Mouse (Mus musculus): Measurements from ENCODE around the gene Kiss1r.
A peak's percentile ranks its signal among the peaks of the same experiment; 100 is the strongest.
"Not testable (repeated sequence)": the region's sequence is repeated elsewhere in the genome, so short reads cannot be mapped to it uniquely, and the experiment has no call there.

Kiss1r gene

GRCm38 (mm10) chr10:79940749-79941148 lies 24.0 kb downstream of the Kiss1r start:
- no peak for DNase-seq (ENCODE audit: inconsistent ontology term)

DNA sequence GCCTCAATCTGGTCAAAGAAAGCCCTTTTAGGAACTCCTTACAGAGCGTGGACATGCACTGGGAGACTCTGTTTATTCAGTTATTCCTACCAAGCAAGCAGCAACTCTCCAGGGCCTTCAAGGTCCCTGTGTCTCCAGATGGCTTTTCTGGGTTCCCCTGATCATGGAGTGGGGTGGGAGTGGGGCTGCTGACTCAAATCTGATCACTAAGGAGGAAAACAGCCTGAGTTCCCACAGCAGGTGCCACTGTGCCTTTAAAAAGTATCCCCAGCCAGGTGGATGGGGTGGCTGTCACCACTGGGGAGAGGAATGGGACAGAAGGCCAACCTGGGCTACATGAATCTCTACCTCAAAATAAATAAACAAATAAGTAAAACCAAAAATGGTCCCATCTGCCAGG lies 26.2 kb downstream of the Kiss1r start:
- no peak for DNase-seq (ENCODE audit: inconsistent ontology term)

DNA sequence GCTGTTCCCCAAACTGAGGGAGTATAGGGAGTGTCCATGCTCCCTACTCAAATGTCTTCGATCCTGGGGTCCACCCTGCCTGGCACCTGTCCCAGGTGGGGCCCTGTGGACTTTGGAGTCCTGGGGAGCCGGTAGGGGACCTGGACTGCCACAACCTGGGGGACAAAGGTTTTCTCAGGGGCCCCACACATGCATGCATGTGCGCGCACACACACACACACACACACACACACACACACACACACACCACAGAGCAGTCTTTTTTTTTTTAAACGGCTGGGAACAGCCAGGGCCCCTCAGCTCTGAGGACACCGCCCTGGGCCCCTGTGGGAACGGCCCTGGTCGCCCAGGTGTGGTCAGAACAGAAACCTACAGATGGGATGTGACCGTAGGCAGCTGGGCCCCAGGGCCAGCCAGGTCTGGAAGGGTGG lies 26.7 kb downstream of the Kiss1r start:
- DNase-seq (ENCODE audit: inconsistent ontology term): no peak

DNA sequence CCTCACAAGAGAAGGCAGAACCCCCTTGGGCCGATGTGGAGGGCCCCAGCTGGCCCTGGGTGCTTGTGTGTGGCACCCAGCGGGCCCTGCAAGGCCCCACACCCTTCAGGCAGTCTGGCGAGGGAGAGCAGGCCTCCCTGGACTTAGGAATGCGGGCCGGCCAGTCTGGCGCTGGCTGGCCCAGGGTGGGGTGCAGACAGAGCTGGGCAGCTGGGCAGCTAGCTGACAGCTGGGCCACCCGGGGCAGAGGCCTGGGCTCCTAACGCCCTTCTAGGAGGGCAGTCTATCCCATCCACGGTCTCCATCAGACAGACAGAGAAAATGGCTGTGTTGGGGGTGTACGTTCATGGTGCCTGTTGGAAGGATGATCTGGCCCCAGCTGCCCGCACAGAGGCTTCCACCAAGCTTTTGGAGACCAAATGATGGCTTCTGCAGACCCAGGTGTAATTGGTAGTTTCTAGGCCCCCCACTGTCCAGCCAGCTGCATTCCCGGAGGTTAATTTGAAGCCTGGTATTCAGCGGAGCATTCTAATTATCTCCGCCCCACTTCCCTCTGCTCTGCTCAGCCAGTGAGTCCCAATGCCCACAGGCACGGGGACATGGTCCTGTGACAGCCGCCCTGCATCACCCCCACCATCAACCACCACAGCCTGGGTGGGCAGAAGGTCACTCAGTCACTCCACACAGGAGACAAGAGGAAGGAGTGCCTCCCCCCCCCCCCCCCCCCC lies 28.9 kb downstream of the Kiss1r start:
- peak; percentile 78 for DNase-seq (ENCODE audit: inconsistent ontology term)

DNA sequence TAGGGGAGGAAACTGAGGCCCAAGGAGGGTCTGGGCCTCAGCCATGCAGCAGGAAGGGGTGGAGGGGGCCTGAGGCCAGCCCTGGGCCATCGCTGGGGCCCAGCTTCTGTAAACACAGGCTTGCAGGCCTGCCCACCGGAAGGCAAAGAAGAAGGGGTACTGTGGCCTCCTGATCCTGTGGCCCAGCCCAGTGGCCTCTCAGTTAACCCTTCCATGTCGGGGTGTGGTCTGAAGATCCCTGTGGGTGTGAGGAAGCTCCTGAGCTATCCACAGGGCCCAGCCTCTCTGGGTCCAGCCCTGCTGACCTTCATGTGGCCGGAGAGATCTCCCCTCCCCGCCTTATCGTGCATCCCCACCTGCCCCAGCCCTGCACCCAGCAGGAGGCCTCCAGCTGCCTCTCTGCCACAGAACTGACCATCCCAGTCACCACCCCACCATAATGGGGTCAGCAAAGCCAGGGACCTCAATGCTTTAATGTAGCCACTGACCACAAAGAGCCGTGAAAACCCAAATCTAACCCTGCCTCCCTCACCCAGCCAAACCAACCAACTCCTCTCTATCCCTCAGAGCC lies 30.1 kb downstream of the Kiss1r start:
- no peak for DNase-seq (ENCODE audit: inconsistent ontology term)

- no peak for DNase-seq (ENCODE audit: inconsistent ontology term)
Observed at GRCm38 (mm10) chr10:79947502-79947901, 30.7 kb downstream of the Kiss1r start.

DNA sequence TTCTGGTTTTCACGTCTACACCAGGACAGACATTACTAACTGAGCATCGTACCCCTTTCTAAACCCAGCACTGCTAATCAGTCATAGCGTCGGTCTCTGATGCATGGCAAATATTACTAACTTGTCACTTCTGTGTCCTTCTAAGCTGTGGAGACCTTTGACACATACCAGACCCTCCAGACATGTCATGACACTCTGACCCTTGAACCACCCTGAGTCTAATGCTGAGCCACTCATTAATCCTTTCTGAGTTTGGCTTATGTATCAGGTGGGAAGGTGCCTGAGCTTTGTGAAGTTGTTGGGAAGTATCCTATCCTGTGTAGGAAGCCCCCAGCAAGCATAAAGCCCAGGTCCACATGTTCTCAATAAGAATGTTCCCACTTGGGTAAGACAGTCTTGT lies 33.1 kb downstream of the Kiss1r start:
- no peak for DNase-seq (ENCODE audit: inconsistent ontology term)

DNA sequence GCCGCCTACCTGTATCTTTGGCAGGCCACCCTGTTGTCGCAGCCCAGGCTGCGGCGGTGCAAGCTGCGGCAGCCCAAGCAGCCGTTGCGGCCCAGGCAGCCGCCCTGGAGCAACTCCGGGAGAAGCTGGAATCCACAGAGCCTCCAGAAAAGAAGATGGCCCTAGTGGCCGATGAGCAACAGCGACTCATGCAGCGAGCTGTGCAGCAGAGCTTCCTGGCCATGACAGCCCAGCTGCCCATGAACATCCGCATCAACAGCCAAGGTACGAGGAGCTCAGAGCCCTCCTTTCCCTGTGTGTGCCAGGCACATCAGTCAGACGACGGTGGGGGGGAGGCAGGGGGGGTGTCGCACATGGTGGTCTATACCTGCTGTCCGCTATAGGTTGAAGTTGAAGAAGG lies 33.9 kb downstream of the Kiss1r start:
- DNase-seq (ENCODE audit: inconsistent ontology term): no peak

DNA sequence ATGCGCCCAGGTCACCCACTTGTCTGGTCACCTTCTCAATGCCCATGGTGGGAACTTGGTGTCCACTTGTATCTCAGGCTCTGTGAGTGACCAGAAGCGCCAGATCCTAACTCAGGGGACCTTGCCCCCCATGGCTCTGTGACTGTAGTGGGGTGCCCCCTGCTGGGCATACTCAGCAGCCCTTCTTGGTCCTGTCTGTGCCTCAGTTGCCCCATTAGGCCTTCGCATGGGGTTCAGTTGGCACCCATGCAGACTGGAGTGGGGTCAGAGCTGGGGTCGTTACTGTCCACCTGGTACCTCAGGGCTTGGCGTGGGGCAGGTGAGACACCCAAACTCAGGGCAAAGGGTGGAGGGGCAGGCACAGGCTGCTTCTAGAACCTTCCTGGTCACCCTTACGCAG lies 37.2 kb downstream of the Kiss1r start:
- no peak for DNase-seq (ENCODE audit: inconsistent ontology term)

- DNase-seq (ENCODE audit: inconsistent ontology term): no peak
Observed at GRCm38 (mm10) chr10:79955691-79956090, 38.9 kb downstream of the Kiss1r start.

GRCm38 (mm10) chr10:79956643-79957154 lies 39.9 kb downstream of the Kiss1r start:
- no peak for DNase-seq (ENCODE audit: inconsistent ontology term)

DNA sequence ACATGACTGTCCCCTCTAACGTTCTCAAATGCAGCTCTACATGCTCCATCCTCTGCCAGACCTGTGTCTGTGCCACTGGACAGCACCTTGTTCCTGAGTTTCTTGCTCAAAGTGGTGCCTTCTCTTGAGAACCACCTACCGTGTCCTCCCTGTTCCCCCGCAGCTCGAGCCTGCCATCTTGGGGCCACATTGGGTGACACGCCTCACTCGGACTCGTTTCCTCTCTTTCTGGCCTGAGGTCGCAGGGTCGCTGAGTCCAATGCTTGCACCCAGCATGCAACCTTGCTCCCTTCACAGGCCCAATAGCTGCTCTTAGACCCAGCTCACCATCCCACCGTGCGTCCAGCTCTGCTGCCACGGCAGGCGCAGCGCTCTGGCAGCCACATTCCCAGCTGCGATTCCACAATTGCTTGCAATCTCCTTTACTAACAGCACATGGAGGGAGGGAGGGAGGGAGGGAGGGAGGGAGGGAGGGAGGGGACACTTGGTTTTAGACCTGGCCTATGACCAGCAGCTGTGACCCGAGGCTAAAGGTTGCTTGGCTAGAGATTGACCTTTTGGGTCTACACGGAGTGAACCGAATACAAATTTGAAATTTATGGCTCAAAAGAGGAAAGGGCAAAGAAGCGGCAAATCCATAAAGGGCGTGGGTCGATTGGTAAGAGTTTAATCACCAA lies 41.5 kb downstream of the Kiss1r start:
- DNase-seq (ENCODE audit: inconsistent ontology term): peak; percentile 81

DNA sequence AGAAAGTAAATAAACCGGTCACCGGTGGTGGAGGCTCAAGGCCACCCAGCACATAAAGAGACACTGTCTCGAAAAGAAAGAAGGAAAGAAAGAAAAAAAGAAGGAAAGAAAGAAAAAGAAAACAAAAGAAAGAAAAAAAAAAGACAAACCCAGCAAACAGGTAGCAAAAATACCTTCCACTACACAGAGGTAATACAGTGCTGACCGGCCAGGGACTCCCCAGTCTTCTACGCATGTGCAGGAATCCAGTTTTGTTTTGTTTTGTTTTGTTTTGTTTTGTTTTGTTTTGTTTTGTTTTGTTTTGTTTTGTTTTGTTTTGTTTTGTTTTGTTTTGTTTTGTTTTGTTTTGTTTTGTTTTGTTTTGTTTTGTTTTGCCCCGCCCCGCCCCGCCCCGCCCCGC lies 42.6 kb downstream of the Kiss1r start:
- DNase-seq (ENCODE audit: inconsistent ontology term): not testable (repeated sequence)

GRCm38 (mm10) chr10:79959847-79960601 lies 43.3 kb downstream of the Kiss1r start, which contains the start of gene Wdr18:
TSS of gene Wdr18 (plus strand) at chr10:79960152.
- peak; percentile 98 for DNase-seq (ENCODE audit: inconsistent ontology term)

DNA sequence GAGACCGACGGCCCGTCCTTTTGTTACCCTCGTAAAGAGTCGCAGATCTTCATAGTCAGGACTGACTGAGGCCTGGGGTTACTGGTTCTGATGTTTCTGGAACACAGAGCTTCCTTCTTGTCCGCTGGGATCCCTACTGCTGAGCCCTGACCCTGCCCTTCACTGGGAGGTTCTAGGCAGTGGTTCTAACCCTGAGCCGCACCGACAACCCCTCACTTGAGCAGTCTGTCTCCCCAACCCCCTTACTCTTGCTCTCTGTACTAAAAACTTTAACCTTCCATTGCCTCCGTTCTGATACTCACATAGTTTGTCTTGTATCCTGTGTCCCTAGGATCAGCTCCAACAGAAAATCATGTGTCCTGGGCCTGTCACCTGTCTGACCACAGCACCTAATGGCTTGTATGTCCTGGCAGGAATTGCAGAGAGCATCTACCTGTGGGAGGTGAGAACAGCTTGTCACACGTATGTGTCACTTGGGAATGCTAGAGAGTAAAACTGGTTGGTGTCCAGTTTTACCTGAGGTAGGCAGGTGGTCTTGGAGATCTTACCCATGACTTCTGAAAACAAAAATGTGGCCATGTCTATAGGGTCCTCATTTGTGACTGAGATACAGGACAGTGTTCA lies 44.0 kb downstream of the Kiss1r start:
- DNase-seq (ENCODE audit: inconsistent ontology term): no peak

DNA sequence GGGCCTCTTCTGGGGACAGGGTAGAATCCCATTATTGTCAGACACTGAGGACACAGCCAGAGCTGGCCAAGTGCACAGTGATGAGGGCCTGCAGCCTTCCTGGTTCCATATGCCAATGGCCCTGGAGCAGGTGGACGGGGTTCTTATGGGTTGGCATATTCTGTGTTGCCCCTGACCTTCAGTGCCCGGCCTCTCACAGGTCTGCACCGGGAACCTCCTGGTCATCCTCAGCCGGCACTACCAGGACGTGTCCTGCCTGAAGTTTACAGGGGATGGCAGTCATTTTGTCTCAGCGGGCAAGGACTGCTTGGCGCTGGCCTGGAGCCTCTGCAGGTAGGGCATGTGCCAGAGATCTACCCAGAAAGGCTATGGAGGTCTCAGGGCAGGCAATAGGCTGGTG lies 48.0 kb downstream of the Kiss1r start:
- DNase-seq (ENCODE audit: inconsistent ontology term): no peak

DNA sequence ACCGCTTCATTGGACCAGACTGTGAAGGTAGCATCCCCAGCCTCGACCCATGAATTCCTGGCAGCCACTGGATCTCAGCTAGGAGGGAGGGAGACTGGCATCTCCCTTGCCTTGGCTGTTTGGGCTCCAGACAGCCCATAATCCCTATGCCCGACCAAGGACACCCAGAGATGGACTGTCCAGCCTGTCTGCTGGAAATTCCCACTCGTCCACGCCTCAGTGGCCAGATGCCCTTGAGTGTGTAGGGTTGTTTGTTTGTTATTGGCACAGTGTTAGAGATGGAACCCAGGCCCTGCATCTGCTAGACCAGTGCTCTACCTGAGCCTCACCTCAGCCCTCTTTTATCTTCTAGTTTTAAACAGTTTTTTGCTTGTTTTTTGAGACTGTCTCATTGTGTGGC lies 48.6 kb downstream of the Kiss1r start:
- no peak for DNase-seq (ENCODE audit: inconsistent ontology term)

DNA sequence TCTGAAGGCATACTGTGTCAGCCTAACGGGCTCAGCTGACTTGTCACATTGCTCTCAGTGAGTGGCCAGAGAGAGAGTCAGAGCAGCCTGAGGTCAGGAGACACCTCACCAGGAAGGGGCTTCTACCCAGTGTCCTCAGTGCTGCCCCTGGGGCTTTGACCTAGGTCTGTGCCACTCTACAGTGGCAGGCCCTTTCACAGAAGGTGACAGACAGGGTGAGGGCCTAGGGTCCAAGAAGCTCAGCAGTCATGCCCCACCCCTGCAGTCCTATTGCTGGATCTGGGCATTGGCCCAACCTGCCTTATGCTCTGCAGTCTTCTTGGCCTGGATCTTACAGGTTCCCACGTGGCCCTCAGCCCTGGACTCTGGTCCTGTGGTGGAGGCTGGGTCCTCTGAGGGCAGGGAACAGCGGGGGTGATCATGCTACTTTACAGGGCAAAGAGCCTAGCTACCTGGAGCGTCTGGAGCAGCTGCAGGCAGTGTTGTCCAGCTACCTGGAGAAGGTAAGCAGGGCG lies 50.2 kb downstream of the Kiss1r start:
- DNase-seq (ENCODE audit: inconsistent ontology term): no peak

DNA sequence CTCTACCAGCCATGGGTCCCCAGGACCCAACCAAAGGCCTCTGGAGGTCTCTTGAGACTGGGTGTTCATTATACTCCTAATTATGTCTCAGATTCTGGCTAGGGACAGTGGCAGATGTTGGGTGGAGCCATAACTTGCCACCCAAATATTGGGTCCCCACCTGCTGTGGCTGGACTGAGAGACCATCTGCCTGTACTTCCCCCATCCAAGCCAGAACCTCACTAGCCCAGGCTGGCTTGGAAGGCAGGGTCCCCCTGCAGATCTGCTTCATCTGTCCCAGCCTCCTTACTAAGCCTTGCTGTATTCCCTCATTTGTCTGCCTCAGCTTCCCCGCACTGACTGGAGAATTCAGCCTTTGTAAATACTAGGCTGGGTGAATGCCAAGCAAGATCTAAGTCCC lies 51.4 kb downstream of the Kiss1r start:
- DNase-seq (ENCODE audit: inconsistent ontology term): no peak

GRCm38 (mm10) chr10:79969124-79969568 lies 52.4 kb downstream of the Kiss1r start:
- DNase-seq (ENCODE audit: inconsistent ontology term): peak; percentile 59

All from Muller cell, postnatal 12 days (primary cell).